Mouse (Mus musculus) liver, adult 2 months (tissue): Measurements from ENCODE around the gene Ubl7.

Experiments
- CTCF ChIP-seq: fragments of 200-500 bp; IDR thresholded peaks from 2 replicates; pipeline ENCODE4 v1.5.1; 2011; ENCODE audit warnings: low read depth, low read length, control low read depth
- POLR2A ChIP-seq: fragments of 200-500 bp; IDR thresholded peaks from 2 replicates; pipeline ENCODE4 v1.6.1; 2011; ENCODE audit warnings: low read length, control low read depth; ENCODE audit not compliant: insufficient read depth; ENCODE audit errors: extremely low read depth

- TF ChIP-seq CTCF, result no peak
- no peak for TF ChIP-seq POLR2A
Observed at GRCm38 (mm10) chr9:57954962-57955744, 44.4 kb downstream of the Ubl7 start.
